Mouse (Mus musculus) neural tube, embryonic 13.5 days (tissue): ENCODE measurements around the gene Map3k5. TPM values are rescaled to one million over a fixed set of nuclear protein-coding genes. Genes with fewer than 3 reads are reported as not detected.

Source experiments
- ATAC-seq: fragments of 200-750 bp; cut with Nextera tagmentation; 2 replicates; pipeline ENCODE4 v1.8.0; 2017; ENCODE audit warnings: low read depth, mild to moderate bottlenecking, moderate TSS enrichment, moderate library complexity
- H3K27ac ChIP-seq: fragments of 300-500 bp; sonication (generic); replicated peaks from 2 replicates; pipeline ENCODE4 v1.5.1; 2015; ENCODE audit warnings: moderate library complexity, mild to moderate bottlenecking, inconsistent platforms
- H3K27me3 ChIP-seq: fragments of 300-500 bp; sonication (generic); 2 replicates; pipeline ENCODE4 v1.6.1; 2015; ENCODE audit warnings: mild to moderate bottlenecking, inconsistent platforms
- H3K36me3 ChIP-seq: fragments of 300-500 bp; sonication (generic); 2 replicates; pipeline ENCODE4 v1.6.1; 2015; ENCODE audit warnings: mild to moderate bottlenecking, inconsistent platforms
- H3K4me1 ChIP-seq: fragments of 300-500 bp; sonication (generic); replicated peaks from 2 replicates; pipeline ENCODE4 v1.6.1; 2015; ENCODE audit warnings: inconsistent platforms
- H3K4me2 ChIP-seq: fragments of 300-500 bp; sonication (generic); 2 replicates; pipeline ENCODE4 v1.6.1; 2015; ENCODE audit warnings: inconsistent platforms, mild to moderate bottlenecking, moderate library complexity
- H3K4me3 ChIP-seq: fragments of 300-500 bp; sonication (generic); 2 replicates; pipeline ENCODE4 v1.5.1; 2015; ENCODE audit warnings: mild to moderate bottlenecking, inconsistent platforms
- H3K9ac ChIP-seq: fragments of 300-500 bp; sonication (generic); 2 replicates; pipeline ENCODE4 v1.6.1; 2015; ENCODE audit warnings: moderate library complexity, mild to moderate bottlenecking, inconsistent platforms
- H3K9me3 ChIP-seq: fragments of 300-500 bp; sonication (generic); 2 replicates; pipeline ENCODE4 v1.6.1; 2016; ENCODE audit warnings: inconsistent platforms
- WGBS: fragments of 180-500 bp; shearing (Covaris S2); methylation state at CpG from one replicate; pipeline ENCODE4 v1.1.7; 2015; 5-methylcytosine and 5-hydroxymethylcytosine counted together
- polyA plus RNA-seq: library from polyadenylated mRNA; unstranded; fragments of >200 nt; fragmentation: Nextera tagmentation; extraction: Ambion mirVana; gene quantifications from 2 replicates; pipeline ENCODE4 v1.2.1, GENCODE M21; 2015

Map3k5 gene
- polyA plus RNA-seq, 1 experiment from 2014 or later, result 0.87 TPM

GRCm38 (mm10) chr10:20000408-20000770 lies 66.1 kb downstream of the Map3k5 start:
- no peak overlapping the region for H3K4me3 ChIP-seq
- H3K4me1 ChIP-seq, result peaks cover 12% of the 10 kb centered on the region; the same call in 1 of the 2 replicates
- H3K27me3 ChIP-seq, result no peaks in the 10 kb centered on the region
- H3K9ac ChIP-seq, result no peak overlapping the region
- no peak overlapping the region for H3K27ac ChIP-seq
- WGBS, result 77% methylated on average over 8 of the region's 8 CpGs
- no peak for ATAC-seq
- H3K36me3 ChIP-seq, result no peaks in the 10 kb centered on the region
- H3K9me3 ChIP-seq, result no peaks in the 10 kb centered on the region
- H3K4me2 ChIP-seq, result no peak overlapping the region

- Histone ChIP-seq H3K4me2 (no peak overlapping the region), H3K27ac (no peak overlapping the region), H3K9me3 (no peaks in the 10 kb centered on the region), H3K36me3 (no peaks in the 10 kb centered on the region), H3K9ac (no peak overlapping the region), H3K27me3 (no peaks in the 10 kb centered on the region), H3K4me3 (no peak overlapping the region), H3K4me1 (peaks cover 12% of the 10 kb centered on the region; the same call in 1 of the 2 replicates)
- 26% methylated on average over 5 of the region's 5 CpGs for WGBS
- no peak for ATAC-seq
These were observed 67.7 kb downstream of the Map3k5 start for GRCm38 (mm10) chr10:20001990-20002389.

GRCm38 (mm10) chr10:20003006-20003405 lies 68.7 kb downstream of the Map3k5 start:
- Histone ChIP-seq H3K9ac (no peak overlapping the region), H3K27me3 (no peaks in the 10 kb centered on the region), H3K4me3 (no peak overlapping the region), H3K4me2 (no peak overlapping the region), H3K4me1 (peaks cover 12% of the 10 kb centered on the region; the same call in 1 of the 2 replicates), H3K36me3 (no peaks in the 10 kb centered on the region), H3K27ac (no peak overlapping the region), H3K9me3 (no peaks in the 10 kb centered on the region)
- 43% methylated on average over 5 of the region's 5 CpGs for WGBS
- no peak for ATAC-seq

GRCm38 (mm10) chr10:20004786-20005185 lies 70.5 kb downstream of the Map3k5 start:
- Histone ChIP-seq H3K9me3 (no peaks in the 10 kb centered on the region), H3K4me3 (no peak overlapping the region), H3K27me3 (no peaks in the 10 kb centered on the region), H3K9ac (no peak overlapping the region), H3K4me2 (no peak overlapping the region), H3K4me1 (peaks cover 12% of the 10 kb centered on the region; the same call in 1 of the 2 replicates), H3K36me3 (no peaks in the 10 kb centered on the region), H3K27ac (no peak overlapping the region)
- 88% methylated on average over 4 of the region's 4 CpGs for WGBS
- no peak for ATAC-seq

- Histone ChIP-seq H3K4me2 (no peak overlapping the region), H3K36me3 (no peaks in the 10 kb centered on the region), H3K27me3 (no peaks in the 10 kb centered on the region), H3K9ac (no peak overlapping the region), H3K4me1 (peaks cover 12% of the 10 kb centered on the region; the same call in 1 of the 2 replicates), H3K4me3 (no peak overlapping the region), H3K27ac (no peak overlapping the region), H3K9me3 (no peaks in the 10 kb centered on the region)
- ATAC-seq, result no peak
- 93% methylated on average over 6 of the region's 6 CpGs for WGBS
These were observed 71.2 kb downstream of the Map3k5 start for GRCm38 (mm10) chr10:20005491-20005952.

GRCm38 (mm10) chr10:20006333-20007093 lies 72.2 kb downstream of the Map3k5 start:
- no peak overlapping the region for H3K27ac ChIP-seq
- H3K36me3 ChIP-seq, result no peaks in the 10 kb centered on the region
- H3K4me3 ChIP-seq, result no peak overlapping the region
- 63% methylated on average over 17 of the region's 17 CpGs for WGBS
- H3K4me1 ChIP-seq, result peaks cover 10% of the 10 kb centered on the region; the same call in 1 of the 2 replicates
- no peak overlapping the region for H3K9ac ChIP-seq
- H3K4me2 ChIP-seq, result no peak overlapping the region
- H3K9me3 ChIP-seq, result no peaks in the 10 kb centered on the region
- ATAC-seq, result no peak
- H3K27me3 ChIP-seq, result no peaks in the 10 kb centered on the region

GRCm38 (mm10) chr10:20009310-20009709 lies 75.0 kb downstream of the Map3k5 start:
- H3K27ac ChIP-seq, result no peak overlapping the region
- WGBS, result 92% methylated on average over 6 of the region's 6 CpGs
- no peaks in the 10 kb centered on the region for H3K27me3 ChIP-seq
- no peaks in the 10 kb centered on the region for H3K36me3 ChIP-seq
- H3K9me3 ChIP-seq, result no peaks in the 10 kb centered on the region
- no peak for ATAC-seq
- no peak overlapping the region for H3K4me3 ChIP-seq
- H3K9ac ChIP-seq, result no peak overlapping the region
- no peaks in the 10 kb centered on the region for H3K4me1 ChIP-seq
- no peak overlapping the region for H3K4me2 ChIP-seq

GRCm38 (mm10) chr10:20010018-20010417 lies 75.7 kb downstream of the Map3k5 start:
- no peak overlapping the region for H3K4me2 ChIP-seq
- H3K9me3 ChIP-seq, result no peaks in the 10 kb centered on the region
- ATAC-seq, result no peak
- no peak overlapping the region for H3K27ac ChIP-seq
- H3K4me3 ChIP-seq, result no peak overlapping the region
- no peaks in the 10 kb centered on the region for H3K4me1 ChIP-seq
- H3K9ac ChIP-seq, result no peak overlapping the region
- no peaks in the 10 kb centered on the region for H3K36me3 ChIP-seq
- H3K27me3 ChIP-seq, result no peaks in the 10 kb centered on the region
- WGBS, result 94% methylated on average over 3 of the region's 3 CpGs

GRCm38 (mm10) chr10:20018406-20018805 lies 84.1 kb downstream of the Map3k5 start:
- ATAC-seq, result no peak
- Histone ChIP-seq H3K4me2 (no peak overlapping the region), H3K27ac (no peak overlapping the region), H3K9me3 (0 out of 2 replicates have a peak, but pooled peaks cover 6% of the 10 kb centered on the region), H3K9ac (no peak overlapping the region), H3K4me3 (no peak overlapping the region), H3K27me3 (no peaks in the 10 kb centered on the region), H3K36me3 (no peaks in the 10 kb centered on the region), H3K4me1 (peaks cover 15% of the 10 kb centered on the region)
- WGBS, result 92% methylated on average over 10 of the region's 10 CpGs

GRCm38 (mm10) chr10:20018806-20019205 lies 84.5 kb downstream of the Map3k5 start:
- 87% methylated on average over 3 of the region's 3 CpGs for WGBS

GRCm38 (mm10) chr10:20021256-20021655 lies 87.0 kb downstream of the Map3k5 start:
- H3K4me2 ChIP-seq, result no peak overlapping the region
- H3K4me3 ChIP-seq, result no peak overlapping the region
- WGBS, result 72% methylated on average over 6 of the region's 6 CpGs
- H3K9me3 ChIP-seq, result 0 out of 2 replicates have a peak, but pooled peaks cover 6% of the 10 kb centered on the region
- H3K9ac ChIP-seq, result no peak overlapping the region
- H3K27me3 ChIP-seq, result no peaks in the 10 kb centered on the region
- no peak for ATAC-seq
- H3K4me1 ChIP-seq, result peaks cover 17% of the 10 kb centered on the region
- H3K36me3 ChIP-seq, result no peaks in the 10 kb centered on the region
- no peak overlapping the region for H3K27ac ChIP-seq

More at GRCm38 (mm10) chr10:20018806-20019205, 84.5 kb downstream of the Map3k5 start:
- no peak overlapping the region for H3K4me3 ChIP-seq
- no peaks in the 10 kb centered on the region for H3K36me3 ChIP-seq
- H3K27ac ChIP-seq, result no peak overlapping the region
- no peaks in the 10 kb centered on the region for H3K27me3 ChIP-seq
- H3K9ac ChIP-seq, result no peak overlapping the region
- H3K4me1 ChIP-seq, result peaks cover 17% of the 10 kb centered on the region
- 0 out of 2 replicates have a peak, but pooled peaks cover 6% of the 10 kb centered on the region for H3K9me3 ChIP-seq
- H3K4me2 ChIP-seq, result no peak overlapping the region
- no peak for ATAC-seq

- no peak for ATAC-seq
- Histone ChIP-seq H3K36me3 (no peaks in the 10 kb centered on the region), H3K4me2 (no peak overlapping the region), H3K27me3 (no peaks in the 10 kb centered on the region), H3K4me3 (no peak overlapping the region), H3K9ac (no peak overlapping the region), H3K27ac (no peak overlapping the region), H3K4me1 (peaks cover 17% of the 10 kb centered on the region), H3K9me3 (0 out of 2 replicates have a peak, but pooled peaks cover 6% of the 10 kb centered on the region)
- WGBS, result 86% methylated on average over 15 of the region's 15 CpGs
These were observed 87.6 kb downstream of the Map3k5 start for GRCm38 (mm10) chr10:20021670-20022468.
